Mouse (Mus musculus) liver, embryonic 16.5 days (tissue): Measurements from ENCODE around the gene Cldn11. TPM values are rescaled to one million over a fixed set of nuclear protein-coding genes. Genes with fewer than 3 reads are reported as not detected.

ENCODE experiments used
- ATAC-seq: fragments of 200-750 bp; cut with Nextera tagmentation; 2 replicates; pipeline ENCODE4 v1.8.0; 2017; ENCODE audit warnings: low read depth, mild to moderate bottlenecking, moderate number of reproducible peaks, moderate library complexity
- H3K27ac ChIP-seq: fragments of 300-500 bp; sonication (generic); 2 replicates; pipeline ENCODE4 v1.5.1; 2014; ENCODE audit warnings: mild to moderate bottlenecking, low read length
- H3K27me3 ChIP-seq: fragments of 300-500 bp; sonication (generic); 2 replicates; pipeline ENCODE4 v1.6.1; 2014; ENCODE audit warnings: low read depth, low read length, mixed read lengths; ENCODE audit not compliant: control insufficient read depth, insufficient read depth
- H3K36me3 ChIP-seq: fragments of 300-500 bp; sonication (generic); 2 replicates; pipeline ENCODE4 v1.6.1; 2014; ENCODE audit warnings: mild to moderate bottlenecking; ENCODE audit not compliant: control insufficient read depth, insufficient read depth
- H3K4me1 ChIP-seq: fragments of 300-500 bp; sonication (generic); 2 replicates; pipeline ENCODE4 v1.6.1; 2014; ENCODE audit warnings: low read depth, low read length, mixed read lengths; ENCODE audit not compliant: control insufficient read depth
- H3K4me2 ChIP-seq: fragments of 300-500 bp; sonication (generic); 2 replicates; pipeline ENCODE4 v1.6.1; 2014; ENCODE audit warnings: low read depth, low read length, mixed read lengths
- H3K4me3 ChIP-seq: fragments of 300-500 bp; sonication (generic); 2 replicates; pipeline ENCODE4 v1.5.1; 2014; ENCODE audit warnings: low read depth, mild to moderate bottlenecking, low read length
- H3K9ac ChIP-seq: fragments of 300-500 bp; sonication (generic); 2 replicates; pipeline ENCODE4 v1.6.1; 2014; ENCODE audit warnings: low read depth, low read length
- H3K9me3 ChIP-seq: fragments of 300-500 bp; sonication (generic); replicated peaks from 2 replicates; pipeline ENCODE4 v1.6.1; 2016; ENCODE audit warnings: low read length; ENCODE audit not compliant: control insufficient read depth
- WGBS: fragments of 180-500 bp; shearing (Covaris S2); extraction: QIAGEN DNeasy Blood & Tissue Kit; methylation state at CpG from one replicate; pipeline ENCODE4 v1.1.7; 2014; ENCODE audit not compliant: insufficient replicate concordance; 5-methylcytosine and 5-hydroxymethylcytosine counted together
- polyA plus RNA-seq: library from polyadenylated mRNA; unstranded; fragments of >200 nt; fragmentation: Nextera tagmentation; extraction: Ambion mirVana; gene quantifications from 2 replicates; pipeline ENCODE4 v1.2.1, GENCODE M21; 2015

Cldn11 gene
- polyA plus RNA-seq, 1 experiment from 2014 or later = 0.13 TPM

DNA sequence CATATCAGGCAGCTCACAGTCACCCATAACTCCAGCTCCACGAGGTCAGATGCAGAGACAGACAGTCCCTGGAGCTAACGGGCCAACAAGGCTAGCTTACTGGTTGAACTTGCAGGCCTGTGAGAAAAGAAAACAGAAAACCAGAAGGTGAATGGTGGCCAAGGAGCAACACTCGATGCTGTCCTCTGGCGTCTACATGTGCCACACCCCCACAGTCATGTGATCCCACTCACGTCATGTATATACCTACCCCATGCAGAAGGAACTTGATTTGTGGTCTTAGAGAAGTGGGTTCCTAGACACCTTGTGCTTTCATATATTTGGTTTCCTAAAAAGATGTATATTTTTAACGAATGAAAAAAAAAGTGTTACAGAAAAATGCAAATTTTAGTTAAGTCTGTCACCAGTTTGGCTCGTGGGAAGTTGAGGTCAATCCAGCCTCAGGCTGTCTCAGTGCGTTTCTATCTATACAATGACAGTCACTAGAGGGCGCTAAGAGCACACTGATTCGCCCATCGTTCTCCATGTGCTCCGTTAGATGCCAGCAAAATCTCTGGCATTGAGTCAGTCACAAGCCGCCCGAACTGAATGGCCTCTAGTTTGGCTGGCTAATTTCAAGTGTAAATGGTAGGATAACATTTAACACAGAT, 4.0 kb upstream of the Cldn11 start:
- Histone ChIP-seq H3K4me3 (no peak overlapping the region), H3K4me2 (peak overlapping the region; percentile 27; the same call in 1 of the 2 replicates), H3K36me3 (no peaks in the 10 kb centered on the region), H3K27me3 (peaks cover 20% of the 10 kb centered on the region), H3K4me1 (peaks cover 2% of the 10 kb centered on the region; the same call in 1 of the 2 replicates), H3K9ac (no peak overlapping the region), H3K27ac (no peak overlapping the region), H3K9me3 (no peaks in the 10 kb centered on the region)
- WGBS = 10% methylated on average over 14 of the region's 14 CpGs
- ATAC-seq = peak; percentile 50; the same call in 1 of the 2 replicates

DNA sequence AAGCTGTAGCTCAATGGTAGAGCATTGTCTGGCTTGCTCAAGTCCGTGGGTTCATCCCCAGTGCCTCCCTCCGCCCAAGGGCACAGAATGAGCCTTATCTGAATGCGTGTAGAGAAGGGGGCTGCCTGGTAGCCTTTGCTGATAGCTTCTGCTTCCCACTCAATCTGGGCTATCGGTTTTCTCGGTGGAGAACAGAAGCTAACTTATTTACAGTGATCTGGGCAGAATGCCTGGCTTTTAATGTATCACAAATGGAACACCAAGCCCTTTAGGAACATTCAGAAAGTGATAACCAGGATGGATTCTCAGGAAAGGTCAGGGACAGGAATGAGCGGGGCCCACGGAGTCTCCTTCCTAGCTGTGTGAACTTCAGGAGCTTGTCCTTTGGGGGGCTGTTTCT, 1.1 kb upstream of the Cldn11 start:
- 41% methylated on average over 7 of the region's 7 CpGs for WGBS
- Histone ChIP-seq H3K4me2 (no peak overlapping the region), H3K27me3 (peaks cover 20% of the 10 kb centered on the region), H3K9ac (no peak overlapping the region), H3K9me3 (no peaks in the 10 kb centered on the region), H3K4me1 (peaks cover 2% of the 10 kb centered on the region; the same call in 1 of the 2 replicates), H3K36me3 (no peaks in the 10 kb centered on the region), H3K4me3 (no peak overlapping the region), H3K27ac (no peak overlapping the region)
- ATAC-seq = no peak

DNA sequence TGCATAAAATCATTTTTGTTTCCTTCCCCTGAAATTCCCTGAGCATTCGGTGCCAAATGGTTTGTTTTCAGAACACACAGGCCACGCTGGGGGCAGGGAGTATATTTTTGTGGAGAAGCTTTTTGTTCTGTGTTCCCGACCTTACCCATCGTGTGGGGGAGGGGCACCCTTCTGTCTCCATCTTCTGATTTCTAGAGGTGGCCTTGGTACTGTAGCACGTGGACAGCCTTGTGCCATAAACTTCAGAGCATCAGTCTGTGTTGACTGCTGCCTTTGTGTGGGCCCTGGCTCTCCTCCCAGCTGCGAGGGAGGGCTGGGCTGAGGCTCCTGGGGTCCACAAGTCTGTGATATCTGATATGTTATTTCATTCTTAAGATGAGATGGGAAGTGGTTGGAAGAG, 2.4 kb downstream of the Cldn11 start:
- 45% methylated on average over 6 of the region's 6 CpGs for WGBS

DNA sequence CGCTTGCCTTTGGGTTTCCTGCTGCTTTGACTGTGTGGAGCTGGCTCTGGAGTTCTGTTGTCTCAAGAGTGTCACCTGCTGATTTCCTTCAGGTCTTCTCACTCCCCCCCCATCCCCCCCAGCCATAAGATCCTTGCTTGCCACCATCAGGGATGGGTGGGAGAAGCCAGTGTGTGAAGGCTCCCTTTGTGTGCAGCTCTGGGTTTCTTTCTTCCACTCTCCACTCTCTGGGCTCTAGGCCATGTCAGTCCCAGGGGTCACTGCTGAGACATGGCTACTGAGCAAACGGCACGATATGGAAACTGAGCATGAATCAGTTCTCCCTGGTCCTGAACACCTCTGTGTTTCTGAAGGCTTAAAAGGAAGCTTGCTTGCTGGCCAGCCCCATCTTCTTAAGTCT, 6.4 kb downstream of the Cldn11 start:
- WGBS = 68% methylated on average over 3 of the region's 3 CpGs
- Histone ChIP-seq H3K4me3 (no peak overlapping the region), H3K36me3 (no peaks in the 10 kb centered on the region), H3K27me3 (no peaks in the 10 kb centered on the region), H3K27ac (no peak overlapping the region), H3K9me3 (no peaks in the 10 kb centered on the region), H3K4me1 (no peaks in the 10 kb centered on the region), H3K4me2 (no peak overlapping the region), H3K9ac (no peak overlapping the region)
- ATAC-seq = no peak

More for the DNA sequence above, 2.4 kb downstream of the Cldn11 start:
- Histone ChIP-seq H3K4me3 (no peak overlapping the region), H3K27me3 (peaks cover 20% of the 10 kb centered on the region), H3K27ac (no peak overlapping the region), H3K4me2 (no peak overlapping the region), H3K9me3 (no peaks in the 10 kb centered on the region), H3K36me3 (no peaks in the 10 kb centered on the region), H3K9ac (no peak overlapping the region), H3K4me1 (no peaks in the 10 kb centered on the region)
- ATAC-seq = no peak

DNA sequence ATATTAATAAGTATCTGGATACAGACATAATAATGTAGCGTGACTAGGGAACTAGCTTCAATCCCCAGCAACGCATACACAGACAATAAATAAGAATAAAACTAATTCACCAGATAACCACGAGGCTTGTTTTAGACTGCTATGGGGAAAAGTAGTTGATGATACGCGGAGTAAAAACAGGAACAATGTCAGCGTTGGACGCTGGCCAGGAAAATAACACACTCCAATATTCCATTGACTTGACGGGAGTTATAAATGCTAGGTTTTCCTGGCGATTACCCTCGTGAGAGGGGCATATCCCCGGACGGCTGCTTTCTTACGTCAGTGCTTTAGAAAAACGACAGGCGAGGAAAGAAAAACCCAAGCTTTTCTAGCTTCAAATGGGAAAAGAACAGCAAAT, 8.1 kb downstream of the Cldn11 start:
- H3K9ac ChIP-seq = no peak overlapping the region
- no peak for ATAC-seq

DNA sequence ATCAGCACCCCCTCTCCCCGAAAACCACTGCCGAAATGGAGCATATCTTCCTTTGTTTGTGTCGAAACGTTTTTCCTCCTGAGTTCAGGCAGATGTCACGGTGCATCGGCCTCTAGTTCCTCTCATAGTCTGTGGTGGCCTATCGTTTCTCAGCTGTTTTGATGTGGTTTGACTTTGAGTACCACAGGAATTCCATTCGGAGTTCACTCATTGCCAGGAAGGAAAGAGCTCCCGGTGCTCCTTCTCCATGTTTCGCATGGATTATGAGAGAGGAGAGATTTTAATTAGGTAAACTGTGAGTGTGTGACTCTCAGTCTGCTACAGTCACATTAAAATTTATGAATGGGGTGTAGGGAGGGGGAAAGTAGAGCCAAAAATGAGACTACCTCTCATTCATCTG, 10.3 kb downstream of the Cldn11 start:
- ATAC-seq = no peak
- Histone ChIP-seq H3K4me1 (no peaks in the 10 kb centered on the region), H3K4me3 (no peak overlapping the region), H3K9ac (no peak overlapping the region), H3K9me3 (no peaks in the 10 kb centered on the region), H3K27ac (no peak overlapping the region), H3K4me2 (no peak overlapping the region), H3K27me3 (no peaks in the 10 kb centered on the region), H3K36me3 (no peaks in the 10 kb centered on the region)
- 38% methylated on average over 10 of the region's 10 CpGs for WGBS

More for the DNA sequence above, 8.1 kb downstream of the Cldn11 start:
- no peaks in the 10 kb centered on the region for H3K9me3 ChIP-seq
- H3K4me3 ChIP-seq = no peak overlapping the region
- no peak overlapping the region for H3K27ac ChIP-seq
- H3K4me1 ChIP-seq = no peaks in the 10 kb centered on the region
- H3K4me2 ChIP-seq = no peak overlapping the region
- H3K36me3 ChIP-seq = no peaks in the 10 kb centered on the region
- no peaks in the 10 kb centered on the region for H3K27me3 ChIP-seq
- WGBS = 72% methylated on average over 15 of the region's 15 CpGs

DNA sequence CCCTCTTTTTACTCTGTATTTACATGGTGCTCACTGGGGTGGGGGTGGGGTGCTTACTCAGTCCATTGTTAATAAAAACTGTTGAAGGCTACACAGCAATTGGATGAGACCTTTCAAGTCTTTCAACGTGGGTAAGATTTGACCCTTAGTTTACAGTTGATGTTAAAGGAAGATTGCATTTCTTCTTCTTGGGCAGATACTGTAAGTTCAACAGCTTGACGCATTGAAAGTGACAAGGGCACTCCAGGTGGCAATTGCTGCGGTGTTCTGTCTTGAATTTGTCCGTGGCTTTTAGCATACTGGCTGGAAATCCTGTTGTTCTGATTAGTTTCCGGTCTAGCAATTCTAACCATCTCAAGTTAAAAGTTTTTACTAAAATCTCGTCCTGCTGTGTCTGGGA, 11.6 kb downstream of the Cldn11 start:
- Histone ChIP-seq H3K4me2 (no peak overlapping the region), H3K9me3 (no peaks in the 10 kb centered on the region), H3K9ac (no peak overlapping the region), H3K27me3 (no peaks in the 10 kb centered on the region), H3K4me1 (no peaks in the 10 kb centered on the region), H3K36me3 (no peaks in the 10 kb centered on the region), H3K4me3 (no peak overlapping the region), H3K27ac (no peak overlapping the region)
- ATAC-seq = no peak
- 35% methylated on average over 6 of the region's 6 CpGs for WGBS

DNA sequence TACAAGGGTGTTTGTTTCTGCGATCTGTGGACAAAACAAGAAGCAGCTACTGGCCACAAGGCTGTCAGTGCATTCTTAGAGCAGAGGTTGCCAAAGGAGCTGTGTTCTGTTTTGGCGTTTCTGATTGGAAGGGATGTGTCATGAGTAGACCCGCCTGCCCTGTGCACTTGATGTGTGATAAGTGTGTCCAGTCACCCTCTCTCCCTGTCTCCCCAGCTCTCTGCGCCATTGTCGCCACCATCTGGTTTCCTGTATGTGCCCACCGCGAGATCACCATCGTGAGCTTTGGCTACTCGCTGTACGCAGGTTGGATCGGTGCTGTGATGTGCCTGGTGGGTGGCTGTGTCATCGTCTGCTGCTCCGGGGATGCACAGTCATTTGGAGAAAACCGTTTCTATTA, 13.1 kb downstream of the Cldn11 start:
- 72% methylated on average over 14 of the region's 14 CpGs for WGBS

DNA sequence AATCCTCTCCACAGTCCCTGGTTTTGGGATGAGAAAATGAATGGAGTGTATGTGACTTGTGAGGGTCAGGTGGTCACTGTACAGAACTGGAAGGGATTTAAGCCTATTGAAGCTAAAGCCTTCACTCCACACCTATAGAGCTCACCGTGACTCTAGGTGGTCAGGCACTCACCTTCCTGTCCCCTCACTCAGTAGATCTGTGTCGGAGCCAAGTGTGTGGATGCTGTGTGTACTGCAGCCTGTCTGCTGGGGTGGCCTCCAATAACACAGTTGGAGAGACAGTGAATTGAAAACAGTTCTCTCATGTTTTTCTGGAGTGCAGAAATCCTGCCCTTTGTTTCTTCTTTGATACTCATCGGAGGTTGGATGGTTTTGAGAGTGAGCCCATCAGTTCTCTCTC, 16.1 kb downstream of the Cldn11 start:
- Histone ChIP-seq H3K27me3 (no peaks in the 10 kb centered on the region), H3K36me3 (no peaks in the 10 kb centered on the region), H3K27ac (no peak overlapping the region), H3K4me2 (no peak overlapping the region), H3K4me3 (no peak overlapping the region), H3K4me1 (no peaks in the 10 kb centered on the region), H3K9me3 (no peaks in the 10 kb centered on the region), H3K9ac (no peak overlapping the region)
- no peak for ATAC-seq
- WGBS = 61% methylated on average over 3 of the region's 3 CpGs

More for the DNA sequence above, 13.1 kb downstream of the Cldn11 start:
- H3K9ac ChIP-seq = no peak overlapping the region
- H3K4me3 ChIP-seq = no peak overlapping the region
- no peaks in the 10 kb centered on the region for H3K27me3 ChIP-seq
- H3K27ac ChIP-seq = no peak overlapping the region
- no peaks in the 10 kb centered on the region for H3K9me3 ChIP-seq
- no peak overlapping the region for H3K4me2 ChIP-seq
- H3K4me1 ChIP-seq = no peaks in the 10 kb centered on the region
- no peak for ATAC-seq
- H3K36me3 ChIP-seq = no peaks in the 10 kb centered on the region
